Mouse (Mus musculus) testis, adult 2 months (tissue): ENCODE measurements around the gene D1Ertd622e.

Experiments
- CTCF ChIP-seq: fragments of 200-500 bp; IDR thresholded peaks from 2 replicates; pipeline ENCODE4 v1.5.1; 2012; ENCODE audit warnings: low read depth, mild to moderate bottlenecking, inconsistent platforms, low read length, moderate library complexity; ENCODE audit not compliant: control insufficient read depth, insufficient read depth, insufficient replicate concordance
- POLR2A ChIP-seq: fragments of 200-500 bp; IDR thresholded peaks from 2 replicates; pipeline ENCODE4 v1.6.1; 2012; ENCODE audit warnings: low read depth, mild to moderate bottlenecking, inconsistent platforms, low read length, moderate library complexity; ENCODE audit not compliant: control insufficient read depth

GRCm38 (mm10) chr1:97562867-97563266 is 99.0 kb downstream of the D1Ertd622e start:
- TF ChIP-seq CTCF (no peak), POLR2A (no peak)
